11 mouse cellular contexts compared by ENCODE assay signal in genomic region chr2:97478175-97478924, GRCm38 (mm10).
DNase-seq lines count a peak whose midpoint lies in the region; ATAC-seq and TF ChIP-seq lines count a peak whose summit lies in the region.
"Had no signal": no experiment of that assay in that cellular context is flagged by ENCODE, and none has a peak within 500 bp of the region (broad histone marks: within the 10 kb centered on the region; RNA-seq: fewer than 3 reads in every experiment).

No protein-coding gene starts in this region.

- H3K9me3 ChIP-seq in midbrain, embryonic 11.5 days (ENCODE audit: control insufficient read depth, low read length) = no peaks in the 10 kb centered on the region
- H3K9me3 ChIP-seq in midbrain, embryonic 10.5 days (replicated peaks) = no peaks in the 10 kb centered on the region
- H3K9me3 ChIP-seq in forebrain, embryonic 11.5 days (ENCODE audit: control insufficient read depth, low read length) = no peaks in the 10 kb centered on the region
- H3K9me3 ChIP-seq in hindbrain, postnatal 0 days (ENCODE audit: low read length) = no peaks in the 10 kb centered on the region
- H3K9me3 ChIP-seq: heart, embryonic 12.5 days; megakaryocyte, embryonic 14.5 days had no signal

- H3K27me3 ChIP-seq in midbrain, embryonic 11.5 days (ENCODE audit: control insufficient read depth, insufficient read depth, low read length) = no peaks in the 10 kb centered on the region
- H3K27me3 ChIP-seq in midbrain, embryonic 10.5 days (ENCODE audit: low read depth, poor library complexity, severe bottlenecking) = no peaks in the 10 kb centered on the region
- H3K27me3 ChIP-seq in forebrain, embryonic 11.5 days (ENCODE audit: control insufficient read depth, insufficient read depth, low read length) = no peaks in the 10 kb centered on the region
- H3K27me3 ChIP-seq in hindbrain, postnatal 0 days (ENCODE audit: insufficient read depth, low read length) = no peaks in the 10 kb centered on the region
- H3K27me3 ChIP-seq: heart, embryonic 12.5 days; megakaryocyte, embryonic 14.5 days had no signal

- intact Hi-C loops in gastrocnemius, postnatal 36 days (cut with DNase I) = no loop called here

- no peaks in the 10 kb centered on the region for H3K36me3 ChIP-seq in midbrain, embryonic 11.5 days (ENCODE audit: control insufficient read depth, insufficient read depth, low read length)
- H3K36me3 ChIP-seq in midbrain, embryonic 10.5 days = no peaks in the 10 kb centered on the region
- no peaks in the 10 kb centered on the region for H3K36me3 ChIP-seq in forebrain, embryonic 11.5 days (ENCODE audit: control insufficient read depth, insufficient read depth, low read length)
- no peaks in the 10 kb centered on the region for H3K36me3 ChIP-seq in hindbrain, postnatal 0 days (ENCODE audit: insufficient read depth, low read length)
- H3K36me3 ChIP-seq: heart, embryonic 12.5 days had no signal

- no peak overlapping the region for H3K4me2 ChIP-seq in midbrain, embryonic 11.5 days
- H3K4me2 ChIP-seq in forebrain, embryonic 11.5 days (ENCODE audit: low read depth, low read length, severe bottlenecking) = peak overlapping the region; percentile 29; the same call in 1 of the 2 replicates
- H3K4me2 ChIP-seq in hindbrain, postnatal 0 days (ENCODE audit: low read depth, low read length) = peak overlapping the region; percentile 54
- H3K4me2 ChIP-seq: heart, embryonic 12.5 days; liver, embryonic 11.5 days had no signal

- DNase-seq in midbrain, embryonic 11.5 days (ENCODE audit: low spot score, missing footprints) = peak; percentile 84
- DNase-seq in midbrain, embryonic 10.5 days (ENCODE audit: low spot score) = no peak
- DNase-seq in forebrain, embryonic 11.5 days (ENCODE audit: low spot score) = peak; percentile 65
- DNase-seq in hindbrain, postnatal 0 days (ENCODE audit: low spot score) = peak; percentile 59
- no peak for DNase-seq in gastrocnemius, postnatal 4 days (ENCODE audit: low spot score in 2 of 2)
- DNase-seq in gastrocnemius, postnatal 36 days = no peak
- DNase-seq: kidney, adult 2 months had no signal

- TF ChIP-seq POLR2A in olfactory bulb, adult 2 months (IDR thresholded peaks at IDR 0.05; ENCODE audit: insufficient read depth, low read depth, low read length) = no peak

- no peak overlapping the region for H3K9ac ChIP-seq in midbrain, embryonic 11.5 days (ENCODE audit: low read length)
- no peak overlapping the region for H3K9ac ChIP-seq in forebrain, embryonic 11.5 days (ENCODE audit: low read length)
- H3K9ac ChIP-seq in hindbrain, postnatal 0 days (replicated peaks; ENCODE audit: low read length) = peak overlapping the region; percentile 35
- H3K9ac ChIP-seq: heart, embryonic 12.5 days had no signal

- WGBS in midbrain, embryonic 11.5 days = 58% methylated on average over 10 of the region's 10 CpGs
- WGBS in midbrain, embryonic 10.5 days = 67% methylated on average over 10 of the region's 10 CpGs
- WGBS in forebrain, embryonic 11.5 days = 22% methylated on average over 10 of the region's 10 CpGs
- 21% methylated on average over 10 of the region's 10 CpGs for WGBS in hindbrain, postnatal 0 days
- WGBS in olfactory bulb, adult 2 months = 7% methylated on average over 10 of the region's 10 CpGs

- no peak overlapping the region for H3K27ac ChIP-seq in midbrain, embryonic 11.5 days (ENCODE audit: low read depth, low read length)
- H3K27ac ChIP-seq in midbrain, embryonic 10.5 days (replicated peaks) = no peak overlapping the region
- H3K27ac ChIP-seq in forebrain, embryonic 11.5 days (ENCODE audit: low read depth, low read length) = no peak overlapping the region
- peak overlapping the region; percentile 78 for H3K27ac ChIP-seq in hindbrain, postnatal 0 days
- 0 out of 2 replicates have a peak overlapping the region, but pooled peaks have one; percentile 62 for H3K27ac ChIP-seq in olfactory bulb, adult 2 months (ENCODE audit: insufficient read depth, low read depth, low read length)

- H3K4me1 ChIP-seq in midbrain, embryonic 11.5 days (ENCODE audit: control insufficient read depth, insufficient read depth, low read length) = no peaks in the 10 kb centered on the region; the same call in 1 of the 2 replicates
- H3K4me1 ChIP-seq in midbrain, embryonic 10.5 days = peaks cover 11% of the 10 kb centered on the region
- H3K4me1 ChIP-seq in forebrain, embryonic 11.5 days (replicated peaks; ENCODE audit: control insufficient read depth, insufficient read depth, low read length) = 0 out of 2 replicates have a peak, but pooled peaks cover 2% of the 10 kb centered on the region
- H3K4me1 ChIP-seq in hindbrain, postnatal 0 days (ENCODE audit: insufficient read depth, low read length) = peaks cover 12% of the 10 kb centered on the region; the same call in 1 of the 2 replicates
- H3K4me1 ChIP-seq in olfactory bulb, adult 2 months (ENCODE audit: control insufficient read depth, insufficient read depth, low read length) = peaks cover 3% of the 10 kb centered on the region; the same call in 1 of the 2 replicates
- H3K4me1 ChIP-seq: heart, embryonic 12.5 days; megakaryocyte, embryonic 14.5 days had no signal

- TF ChIP-seq CTCF in hindbrain, postnatal 0 days (IDR thresholded peaks at IDR 0.05; ENCODE audit: low read depth) = no peak
- TF ChIP-seq CTCF in olfactory bulb, adult 2 months (IDR thresholded peaks at IDR 0.05; ENCODE audit: insufficient read depth, low read depth, low read length) = no peak

- H3K4me3 ChIP-seq in midbrain, embryonic 11.5 days (ENCODE audit: low read depth, low read length) = no peak overlapping the region
- H3K4me3 ChIP-seq in midbrain, embryonic 10.5 days = no peak overlapping the region
- no peak overlapping the region for H3K4me3 ChIP-seq in forebrain, embryonic 11.5 days (ENCODE audit: low read depth, low read length)
- peak overlapping the region; percentile 30 for H3K4me3 ChIP-seq in hindbrain, postnatal 0 days (ENCODE audit: low read length)
- H3K4me3 ChIP-seq in olfactory bulb, adult 2 months (ENCODE audit: insufficient read depth, low read depth, low read length) = no peak overlapping the region
- H3K4me3 ChIP-seq: heart, embryonic 12.5 days; megakaryocyte, embryonic 14.5 days had no signal

- peak; percentile 80 for ATAC-seq in midbrain, embryonic 11.5 days (ENCODE audit: low FRiP score)
- ATAC-seq in forebrain, embryonic 11.5 days (replicated peaks; ENCODE audit: low FRiP score) = peak; percentile 94
- ATAC-seq in hindbrain, postnatal 0 days = peak; percentile 94

Comparison
In these comparisons a context has a peak if more than half of its experiments do, and no peak if none do; other contexts are left out.
1. DNase-seq: peak in midbrain, embryonic 11.5 days (single experiment), forebrain, embryonic 11.5 days (single experiment) and hindbrain, postnatal 0 days (single experiment); none in midbrain, embryonic 10.5 days (single experiment), gastrocnemius, postnatal 4 days (0 of 2) and gastrocnemius, postnatal 36 days (0 of 2).
2. H3K27ac ChIP-seq: peak in hindbrain, postnatal 0 days (single experiment) and olfactory bulb, adult 2 months (single experiment); none in midbrain, embryonic 11.5 days (single experiment), midbrain, embryonic 10.5 days (single experiment) and forebrain, embryonic 11.5 days (single experiment).
3. Peak in every context shown above with its lines, with median percentiles within 50 percentile points of each other: ATAC-seq.